Comparison of ENCODE assay signal across 18 mouse cellular contexts in genomic region chr19:47452211-47452610, GRCm38 (mm10). TPM values are rescaled to one million over a fixed set of nuclear protein-coding genes. Genes with fewer than 3 reads are reported as not detected.
DNase-seq lines count a peak whose midpoint lies in the region; ATAC-seq and TF ChIP-seq lines count a peak whose summit lies in the region.
"Had no signal": no experiment of that assay in that cellular context is flagged by ENCODE, and none has a peak within 500 bp of the region (broad histone marks: within the 10 kb centered on the region; RNA-seq: fewer than 3 reads in every experiment).

No protein-coding gene starts in this region.

- H3K27me3 ChIP-seq in lung, postnatal 0 days (replicated peaks; ENCODE audit: insufficient read depth, low read length), result no peaks in the 10 kb centered on the region
- H3K27me3 ChIP-seq in limb, embryonic 10.5 days (ENCODE audit: low read depth, poor library complexity, severe bottlenecking), result no peaks in the 10 kb centered on the region
- H3K27me3 ChIP-seq: hindbrain, embryonic 15.5 days; limb, embryonic 13.5 days; neural tube, embryonic 12.5 days; stomach, embryonic 15.5 days had no signal

- no peak for TF ChIP-seq EP300 in lung, postnatal 0 days (IDR thresholded peaks at IDR 0.05)

- H3K4me1 ChIP-seq in lung, postnatal 0 days (ENCODE audit: insufficient read depth, low read depth, low read length), result peaks cover 39% of the 10 kb centered on the region; the same call in 1 of the 2 replicates
- H3K4me1 ChIP-seq in limb, embryonic 10.5 days, result peaks cover 83% of the 10 kb centered on the region

- 37% methylated on average over 7 of the region's 7 CpGs for WGBS in lung, postnatal 0 days
- 89% methylated on average over 7 of the region's 7 CpGs for WGBS in limb, embryonic 10.5 days

- no peaks in the 10 kb centered on the region for H3K36me3 ChIP-seq in lung, postnatal 0 days (ENCODE audit: insufficient read depth, low read length)
- H3K36me3 ChIP-seq in limb, embryonic 10.5 days, result no peaks in the 10 kb centered on the region; the same call in 1 of the 2 replicates
- H3K36me3 ChIP-seq: hindbrain, embryonic 15.5 days; neural tube, embryonic 12.5 days; stomach, embryonic 15.5 days had no signal

- intact Hi-C loops in heart, postnatal 10 days (cut with DNase I), result no loop called here
- intact Hi-C loops in heart, postnatal 14 days (cut with DNase I), result no loop called here

- peak; percentile 59 for ATAC-seq in lung, postnatal 0 days
- ATAC-seq: midbrain, embryonic 16.5 days had no signal

- DNase-seq in heart, adult 18-20 months, result peak; percentile 75 to 79
- DNase-seq in heart, postnatal 10 days, result no peak
- DNase-seq in heart, adult 8-10 months (ENCODE audit: low spot score), result peak; percentile 75
- peak; percentile 69 to 70 for DNase-seq in heart, postnatal 14 days
- DNase-seq in lung, postnatal 0 days (ENCODE audit: low spot score), result peak; percentile 59
- no peak for DNase-seq in limb, embryonic 10.5 days (ENCODE audit: low spot score)
- no peak for DNase-seq in ovary, postnatal 14 days (ENCODE audit: low spot score)
- DNase-seq in spleen, postnatal 10 days (ENCODE audit: low spot score in 2 of 2), result no peak
- DNase-seq: cerebellum, adult 9-10 months; retina, postnatal 1 day; thymus, postnatal 36 days had no signal

- TF ChIP-seq CTCF in lung, postnatal 0 days (IDR thresholded peaks at IDR 0.05), result no peak

- no peak overlapping the region for H3K4me3 ChIP-seq in lung, postnatal 0 days (ENCODE audit: low read depth, low read length)
- no peak overlapping the region for H3K4me3 ChIP-seq in limb, embryonic 10.5 days
- H3K4me3 ChIP-seq: erythroblast, embryonic 14.5 days; hindbrain, embryonic 15.5 days; limb, embryonic 13.5 days; neural tube, embryonic 12.5 days; stomach, embryonic 15.5 days had no signal

- H3K9me3 ChIP-seq in lung, postnatal 0 days (ENCODE audit: low read length), result no peaks in the 10 kb centered on the region
- no peaks in the 10 kb centered on the region for H3K9me3 ChIP-seq in limb, embryonic 10.5 days (replicated peaks)
- H3K9me3 ChIP-seq: hindbrain, embryonic 15.5 days; limb, embryonic 13.5 days; neural tube, embryonic 12.5 days; stomach, embryonic 15.5 days had no signal

- no peak overlapping the region for H3K4me2 ChIP-seq in lung, postnatal 0 days (replicated peaks; ENCODE audit: low read depth, low read length)
- H3K4me2 ChIP-seq: hindbrain, embryonic 15.5 days; limb, embryonic 13.5 days; neural tube, embryonic 12.5 days; stomach, embryonic 15.5 days had no signal

- H3K27ac ChIP-seq in lung, postnatal 0 days (ENCODE audit: low read length), result peak overlapping the region; percentile 70
- H3K27ac ChIP-seq in limb, embryonic 10.5 days, result no peak overlapping the region
- H3K27ac ChIP-seq: hindbrain, embryonic 15.5 days; limb, embryonic 13.5 days; macrophage; neural tube, embryonic 12.5 days; stomach, embryonic 15.5 days had no signal

- no peak overlapping the region for H3K9ac ChIP-seq in lung, postnatal 0 days (replicated peaks; ENCODE audit: low read depth)
- H3K9ac ChIP-seq: hindbrain, embryonic 15.5 days; limb, embryonic 13.5 days; neural tube, embryonic 12.5 days; stomach, embryonic 15.5 days had no signal

RNA-seq across cellular contexts. Expression of gene Sh3pxd2a, which starts 12.0 kb away (rescaled TPM):
- total RNA-seq in heart, adult 18-20 months (2021), result 10 to 100 TPM; 45.5 to 48.7 TPM
- 10 to 100 TPM; 87.9 to 93.7 TPM for total RNA-seq in heart, postnatal 10 days (2021)
- total RNA-seq in heart, adult 8-10 months (2022), result 10 to 100 TPM; 40.6 to 54.7 (median 46.2) TPM
- 10 to 100 TPM; 75.2 to 75.9 TPM for total RNA-seq in heart, postnatal 14 days (2021)
- polyA plus RNA-seq in lung, postnatal 0 days (2015; fragmentation: Nextera tagmentation; extraction: Ambion mirVana), result 5.6 and 6.4 TPM in 2 replicates
- 3.1 and 3.8 TPM in 2 replicates for polyA plus RNA-seq in limb, embryonic 10.5 days (2016; fragmentation: Nextera tagmentation; extraction: Ambion mirVana)

Comparison
In these comparisons a context has a peak if more than half of its experiments do, and no peak if none do; other contexts are left out.
1. DNase-seq: peak in heart, adult 18-20 months (2 of 2), heart, adult 8-10 months (single experiment), heart, postnatal 14 days (2 of 2) and lung, postnatal 0 days (single experiment); none in heart, postnatal 10 days (0 of 2), limb, embryonic 10.5 days (single experiment), ovary, postnatal 14 days (single experiment) and spleen, postnatal 10 days (0 of 2).